Mouse (Mus musculus) brain, embryonic 14.5 days (tissue): ENCODE measurements around the gene Lemd1. TPM values are rescaled to one million over a fixed set of nuclear protein-coding genes. Genes with fewer than 3 reads are reported as not detected.

Experiments
- DNase-seq: peaks from one replicate; pipeline ENCODE4 v3.0.0-alpha.2; 2011; ENCODE audit warnings: low read depth
- CTCF ChIP-seq: fragments of 200-500 bp; IDR thresholded peaks from 2 replicates; pipeline ENCODE4 v1.5.1; 2012; ENCODE audit warnings: inconsistent platforms, mild to moderate bottlenecking, moderate library complexity, borderline replicate concordance; ENCODE audit not compliant: insufficient read depth, insufficient read length; ENCODE audit errors: extremely low read depth
- POLR2A ChIP-seq: fragments of 200-500 bp; IDR thresholded peaks from 2 replicates; pipeline ENCODE4 v1.6.1; 2012; ENCODE audit warnings: mild to moderate bottlenecking, inconsistent platforms, borderline replicate concordance; ENCODE audit not compliant: poor library complexity, insufficient read depth, insufficient read length, severe bottlenecking; ENCODE audit errors: extremely low read depth
- polyA plus RNA-seq: library from polyadenylated mRNA; depleted of rRNA; stranded (reverse); fragments of >200 nt; gene quantifications from 2 replicates; pipeline ENCODE4 v1.2.3, GENCODE M21; 2012

Lemd1 gene
- polyA plus RNA-seq, 1 experiment: 25.1 TPM

GRCm38 (mm10) chr1:132195681-132196080, 4.5 kb downstream of the Lemd1 start:
- TF ChIP-seq POLR2A (no peak), CTCF (no peak)
- no peak for DNase-seq

DNA sequence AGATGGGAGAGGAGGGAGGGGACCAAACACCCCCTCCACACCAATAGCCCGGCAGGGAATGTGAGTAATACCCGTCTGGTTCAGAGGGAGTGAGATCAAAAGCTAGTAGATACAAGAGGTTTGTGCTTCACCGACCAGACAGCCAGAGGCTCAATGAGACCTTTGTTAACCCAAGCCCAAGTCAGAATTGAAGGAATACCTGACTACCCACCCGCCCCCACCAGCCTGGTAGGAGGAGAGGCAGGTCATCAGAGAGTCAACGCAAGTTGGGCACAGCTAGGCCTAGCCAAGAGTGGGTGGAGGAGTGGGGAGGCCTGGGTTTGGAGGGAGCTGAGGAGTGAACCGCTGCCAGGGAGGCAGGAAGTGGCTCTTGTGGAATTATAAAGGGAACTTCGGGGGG, 5.1 kb downstream of the Lemd1 start:
- TF ChIP-seq CTCF (no peak), POLR2A (no peak)
- peak; percentile 53 for DNase-seq

DNA sequence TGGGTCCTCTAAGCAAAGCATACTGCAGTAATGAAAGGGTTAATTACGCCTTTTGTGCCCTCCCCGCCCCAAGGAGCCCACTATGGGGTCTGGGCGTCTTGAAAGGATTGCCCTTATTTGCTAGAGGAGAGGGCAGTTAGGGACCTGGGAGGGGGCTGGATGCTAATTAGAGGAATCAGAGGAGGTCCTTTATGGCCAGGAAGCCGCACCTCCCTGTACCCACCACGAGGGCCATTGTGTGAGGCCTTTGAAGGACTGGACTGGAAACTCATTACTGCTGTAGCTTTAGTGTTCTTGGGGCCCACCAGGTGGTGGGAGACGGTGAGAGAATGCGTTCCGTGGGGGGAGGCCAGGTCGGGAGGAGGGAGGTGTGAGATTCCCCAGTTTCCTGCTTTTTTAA, 6.4 kb downstream of the Lemd1 start:
- TF ChIP-seq POLR2A (no peak), CTCF (peak; percentile 25; the same call in 1 of the 2 replicates)
- DNase-seq: peak; percentile 71

- TF ChIP-seq POLR2A (no peak), CTCF (no peak)
- DNase-seq: no peak
Observed at GRCm38 (mm10) chr1:132198401-132199071, 7.3 kb downstream of the Lemd1 start.

DNA sequence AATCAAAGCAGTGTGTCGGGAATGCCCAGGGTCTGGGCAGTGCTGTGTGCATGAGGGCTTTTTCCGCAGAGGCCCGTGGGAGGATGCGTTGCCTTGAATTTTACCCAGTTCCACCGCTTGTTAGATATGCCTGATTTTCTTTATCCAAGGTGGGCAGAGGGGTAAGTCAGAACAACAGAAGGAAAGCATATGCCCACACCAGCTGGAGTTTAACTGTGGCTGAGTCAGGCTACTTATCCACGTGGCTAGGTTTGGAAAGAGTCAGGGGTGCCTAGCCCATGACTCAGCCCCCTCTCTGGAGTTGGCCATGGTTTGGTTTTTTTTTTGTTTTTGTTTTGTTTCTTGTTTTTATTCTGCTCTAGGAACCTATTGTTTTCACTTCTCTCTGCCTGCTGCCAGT, 8.0 kb downstream of the Lemd1 start:
- DNase-seq: peak; percentile 50
- TF ChIP-seq CTCF (no peak), POLR2A (no peak)

DNA sequence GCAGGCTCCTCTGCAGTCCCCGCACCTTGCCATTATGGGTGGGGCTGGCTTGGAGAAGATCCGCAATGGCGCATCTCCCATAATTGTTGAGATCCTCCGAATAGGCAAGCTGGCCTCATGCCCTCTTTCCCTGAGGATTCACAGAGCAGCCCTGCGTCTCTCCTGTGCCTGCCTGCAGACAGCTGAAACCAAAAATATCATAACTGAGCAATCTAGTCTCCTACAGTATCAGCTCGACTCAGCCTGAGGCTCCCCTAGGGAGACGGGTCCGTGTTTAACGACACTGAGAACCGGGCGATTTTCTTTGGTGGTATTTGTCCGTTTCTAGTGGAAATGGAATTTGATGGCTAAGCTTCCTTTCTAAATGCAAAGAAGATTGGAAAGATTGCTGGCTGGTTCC, 8.7 kb downstream of the Lemd1 start:
- peak; percentile 47 for DNase-seq
- TF ChIP-seq CTCF: no peak
- no peak for TF ChIP-seq POLR2A

GRCm38 (mm10) chr1:132200562-132201510, 9.6 kb downstream of the Lemd1 start:
- TF ChIP-seq POLR2A (no peak), CTCF (peak; percentile 43; the same call in 1 of the 2 replicates)
- peak; percentile 99 for DNase-seq

DNA sequence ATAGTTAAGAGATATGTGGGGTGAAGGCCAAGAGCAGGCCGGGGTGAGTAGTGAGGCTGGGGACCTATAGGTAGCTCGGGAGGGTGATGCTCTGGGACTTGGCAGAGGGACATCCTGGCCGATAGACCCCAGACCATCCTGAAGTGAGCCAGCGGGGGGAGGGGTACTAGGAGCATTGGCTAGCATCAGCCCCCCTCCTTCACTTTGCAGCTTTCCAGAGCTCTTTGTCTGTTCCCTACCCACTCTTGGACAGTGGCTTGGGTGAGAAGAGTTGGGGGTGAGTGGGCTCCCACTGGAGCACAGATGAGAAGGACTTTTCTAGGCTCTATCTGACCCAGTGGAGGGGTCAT, 10.3 kb downstream of the Lemd1 start:
- no peak for TF ChIP-seq CTCF
- TF ChIP-seq POLR2A: no peak
- DNase-seq: peak; percentile 42

DNA sequence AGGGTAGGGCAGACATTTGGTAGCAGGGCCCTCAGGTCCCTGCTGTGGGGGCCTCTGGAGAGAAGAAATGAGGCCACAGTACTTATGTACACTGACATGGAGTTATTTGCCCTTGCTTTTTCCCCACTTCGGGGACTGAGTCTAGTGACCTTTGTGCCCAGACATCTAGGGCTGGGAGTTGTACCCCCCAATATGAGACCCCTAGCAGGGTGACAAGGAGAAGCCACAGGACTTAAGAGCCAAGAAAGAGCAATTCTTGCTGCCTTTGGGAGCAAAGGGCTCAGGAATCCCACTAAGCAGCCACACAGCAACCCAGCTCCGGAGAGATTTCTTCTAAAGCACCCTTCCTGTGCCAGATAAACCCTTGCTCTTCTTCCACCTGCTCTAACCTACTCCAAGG, 10.7 kb downstream of the Lemd1 start:
- TF ChIP-seq POLR2A (no peak), CTCF (no peak)
- no peak for DNase-seq

- peak; percentile 32 for DNase-seq
- TF ChIP-seq CTCF: no peak
- no peak for TF ChIP-seq POLR2A
Observed at GRCm38 (mm10) chr1:132202771-132203170, 11.5 kb downstream of the Lemd1 start.

- TF ChIP-seq CTCF (no peak), POLR2A (no peak)
- DNase-seq: no peak
Observed at GRCm38 (mm10) chr1:132205958-132206357, 14.7 kb downstream of the Lemd1 start.
